Mouse (Mus musculus): ENCODE data around the gene Vps35. TPM values are rescaled to one million over a fixed set of nuclear protein-coding genes. Genes with fewer than 3 reads are reported as not detected.
A peak's percentile ranks its signal among the peaks of the same experiment; 100 is the strongest.

Vps35 gene
- total RNA-seq (2015; ENCODE audit: low replicate concordance) = 89.0 and 125 TPM in 2 replicates
- total RNA-seq (2017; ENCODE audit: low replicate concordance) = 85.3 and 118 TPM in 2 replicates

- ATAC-seq (replicated peaks; ENCODE audit: low FRiP score, poor library complexity, severe bottlenecking) = peak; percentile 93
Measured at GRCm38 (mm10) chr8:85299434-85300077, at the start of gene Vps35, which contains the start of gene Orc6. Gene Vps35, minus strand, starts transcription at chr8:85299802. Gene Orc6, plus strand, starts transcription at chr8:85299632.

GRCm38 (mm10) chr8:85339871-85340573, 40.4 kb upstream of the Vps35 start:
- no peak for ATAC-seq (replicated peaks; ENCODE audit: low FRiP score, poor library complexity, severe bottlenecking)

GRCm38 (mm10) chr8:85337681-85338080, 38.1 kb upstream of the Vps35 start:
- no peak for ATAC-seq (replicated peaks; ENCODE audit: low FRiP score, poor library complexity, severe bottlenecking)

DNA sequence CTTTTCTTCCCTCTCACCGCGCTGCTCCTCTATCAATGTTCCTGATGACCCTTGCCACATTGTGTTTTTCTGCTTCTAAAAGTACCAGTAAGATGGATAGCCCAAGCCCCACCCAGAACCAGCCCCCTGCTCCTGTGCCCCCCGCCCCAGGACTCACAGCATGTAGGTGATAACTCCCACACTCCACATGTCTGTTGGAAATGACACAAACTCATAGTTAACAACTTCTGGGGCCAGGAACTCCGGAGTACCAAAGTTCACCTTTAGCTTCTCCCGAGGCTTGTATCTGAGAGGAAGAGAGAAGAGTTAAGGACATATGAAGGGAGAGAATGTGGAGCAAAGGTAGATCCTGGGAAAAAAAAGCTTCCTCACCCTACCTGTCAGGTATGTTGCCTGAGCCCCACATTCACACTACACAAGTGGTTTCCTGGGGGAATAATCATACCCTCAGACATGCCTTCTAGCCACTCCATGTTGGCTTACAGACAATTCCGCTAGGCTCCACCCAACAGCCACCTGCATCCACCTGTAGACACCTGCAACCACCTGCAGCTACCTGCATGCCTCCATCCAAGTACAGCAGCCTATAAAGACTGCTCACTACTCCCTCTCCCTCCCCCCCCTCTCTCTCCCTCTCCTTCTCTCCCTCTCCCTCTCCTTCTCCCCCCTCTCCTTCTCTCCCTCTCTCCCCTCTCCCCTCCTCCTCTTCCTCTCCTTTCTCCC, 36.8 kb upstream of the Vps35 start:
- ATAC-seq (replicated peaks; ENCODE audit: low FRiP score, poor library complexity, severe bottlenecking) = 0 out of 2 replicates have a peak, but pooled peaks have one; percentile 30

GRCm38 (mm10) chr8:85335105-85335504, 35.5 kb upstream of the Vps35 start:
- ATAC-seq (replicated peaks; ENCODE audit: low FRiP score, poor library complexity, severe bottlenecking) = no peak

- no peak for ATAC-seq (replicated peaks; ENCODE audit: low FRiP score, poor library complexity, severe bottlenecking)
Measured at GRCm38 (mm10) chr8:85329506-85329905, 29.9 kb upstream of the Vps35 start.

- no peak for ATAC-seq (replicated peaks; ENCODE audit: low FRiP score, poor library complexity, severe bottlenecking)
Measured at GRCm38 (mm10) chr8:85327036-85327435, 27.4 kb upstream of the Vps35 start.

- ATAC-seq (replicated peaks; ENCODE audit: low FRiP score, poor library complexity, severe bottlenecking) = no peak
Measured at GRCm38 (mm10) chr8:85323084-85323483, 23.5 kb upstream of the Vps35 start.

- no peak for ATAC-seq (replicated peaks; ENCODE audit: low FRiP score, poor library complexity, severe bottlenecking)
Measured at GRCm38 (mm10) chr8:85321981-85322380, 22.4 kb upstream of the Vps35 start.

GRCm38 (mm10) chr8:85318534-85318933, 18.9 kb upstream of the Vps35 start:
- peak; percentile 98 for ATAC-seq (replicated peaks; ENCODE audit: low FRiP score, poor library complexity, severe bottlenecking)

DNA sequence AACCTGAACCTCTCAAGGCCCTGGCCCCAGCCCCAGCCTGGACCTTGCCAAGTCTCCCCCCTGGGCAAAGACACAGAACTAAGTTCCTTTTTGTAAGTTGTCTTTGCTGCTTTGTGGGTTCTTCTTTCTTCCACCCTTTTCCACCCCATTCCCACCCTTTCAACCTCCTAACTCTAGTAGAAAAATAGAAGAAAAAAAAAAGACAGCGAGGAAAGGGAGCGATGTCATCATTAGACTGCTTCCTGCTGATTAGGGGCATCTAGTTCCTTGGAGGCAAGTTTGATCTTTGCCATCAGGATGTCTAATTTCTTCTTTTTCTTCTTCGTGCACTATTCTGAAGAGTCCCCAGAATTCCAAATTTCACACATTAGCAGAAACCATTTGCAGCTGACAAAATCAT, 13.4 kb upstream of the Vps35 start:
- no peak for ATAC-seq (replicated peaks; ENCODE audit: low FRiP score, poor library complexity, severe bottlenecking)

GRCm38 (mm10) chr8:85311743-85312142, 12.1 kb upstream of the Vps35 start:
- ATAC-seq (replicated peaks; ENCODE audit: low FRiP score, poor library complexity, severe bottlenecking) = 0 out of 2 replicates have a peak, but pooled peaks have one; percentile 54

- ATAC-seq (replicated peaks; ENCODE audit: low FRiP score, poor library complexity, severe bottlenecking) = no peak
Measured at GRCm38 (mm10) chr8:85308564-85308963, 9.0 kb upstream of the Vps35 start.

DNA sequence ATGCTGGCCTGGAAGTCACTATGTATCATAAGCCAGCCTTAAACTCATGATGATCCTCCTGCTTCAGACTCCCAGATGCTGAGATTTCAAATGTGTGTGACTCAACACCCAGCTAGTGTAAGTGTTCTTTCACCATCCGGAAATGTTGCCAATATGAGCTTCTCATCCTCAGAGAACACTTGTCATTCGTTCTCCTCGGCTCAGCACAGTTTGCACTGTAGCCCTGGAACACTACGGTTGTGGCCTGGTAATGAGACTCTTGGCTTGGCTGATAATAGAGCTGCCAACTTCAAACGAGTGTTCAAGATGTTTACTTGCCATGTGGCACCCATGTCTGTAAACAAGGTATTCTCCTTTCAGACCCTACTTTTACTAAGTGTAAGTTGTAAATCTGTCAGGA, 3.9 kb upstream of the Vps35 start:
- no peak for ATAC-seq (replicated peaks; ENCODE audit: low FRiP score, poor library complexity, severe bottlenecking)

- ATAC-seq (replicated peaks; ENCODE audit: low FRiP score, poor library complexity, severe bottlenecking) = no peak
Measured at GRCm38 (mm10) chr8:85302931-85303330, 3.3 kb upstream of the Vps35 start.

GRCm38 (mm10) chr8:85301941-85302340, 2.3 kb upstream of the Vps35 start:
- ATAC-seq (replicated peaks; ENCODE audit: low FRiP score, poor library complexity, severe bottlenecking) = no peak

- ATAC-seq (replicated peaks; ENCODE audit: low FRiP score, poor library complexity, severe bottlenecking) = peak; percentile 25
Measured at GRCm38 (mm10) chr8:85298600-85299433, 785 bp downstream of the Vps35 start.

DNA sequence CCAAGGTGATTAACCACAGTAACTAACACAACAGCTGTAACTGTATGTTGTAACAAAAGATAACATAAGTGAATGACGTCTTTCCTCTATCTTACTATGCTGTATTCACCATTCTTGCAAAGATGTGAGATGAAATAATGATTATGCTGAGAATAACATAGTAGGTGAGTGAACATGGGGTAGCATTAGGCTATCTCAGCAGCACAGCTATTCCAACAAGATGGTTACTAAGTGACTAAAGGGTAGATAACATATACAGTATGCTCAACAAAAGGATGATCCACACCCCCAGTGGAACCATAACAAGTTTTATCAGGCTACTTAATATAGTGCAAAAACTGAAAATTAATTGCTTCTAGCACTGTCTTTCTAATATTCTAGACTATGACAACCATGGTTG, 12.8 kb downstream of the Vps35 start:
- ATAC-seq (replicated peaks; ENCODE audit: low FRiP score, poor library complexity, severe bottlenecking) = no peak

GRCm38 (mm10) chr8:85227297-85227696, 72.3 kb downstream of the Vps35 start:
- ATAC-seq (replicated peaks; ENCODE audit: low FRiP score, poor library complexity, severe bottlenecking) = no peak

DNA sequence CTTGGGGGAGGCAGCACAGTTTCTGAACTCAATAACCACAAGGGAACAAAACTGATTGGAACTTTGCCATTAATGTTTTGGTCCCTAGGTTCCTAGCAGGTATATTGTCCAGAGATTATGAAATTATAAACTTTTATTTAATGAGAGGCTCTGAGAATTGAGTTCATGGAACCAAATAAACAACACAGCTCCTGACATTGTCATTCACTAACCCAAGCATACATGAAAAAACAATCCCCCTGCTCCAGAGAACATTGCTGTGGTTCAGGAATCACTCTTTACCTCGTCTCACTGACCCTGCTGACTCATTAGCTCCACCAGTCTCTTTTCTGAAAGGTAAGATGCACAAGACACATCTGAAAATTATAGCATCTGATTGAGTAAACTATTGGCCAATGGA, 73.9 kb downstream of the Vps35 start, which contains the start of gene Olfr371:
Gene Olfr371 (plus strand): TSS at position 301 of the 400 bp plus-strand sequence.
- ATAC-seq (replicated peaks; ENCODE audit: low FRiP score, poor library complexity, severe bottlenecking) = no peak
